Mouse (Mus musculus): ENCODE results near the gene B830017H08Rik. TPM values are rescaled to one million over a fixed set of nuclear protein-coding genes. Genes with fewer than 3 reads are reported as not detected.

Gene B830017H08Rik
- polyA plus RNA-seq, 1 experiment: not detected

- no peak for TF ChIP-seq POLR2A (IDR thresholded peaks at IDR 0.05; ENCODE audit: low read depth, low read length)
- no peak for TF ChIP-seq CTCF (IDR thresholded peaks at IDR 0.05; ENCODE audit: extremely low read depth, insufficient read depth, insufficient read length, insufficient replicate concordance)
- Histone ChIP-seq H3K4me1 (ENCODE audit: control insufficient read depth, insufficient read depth, insufficient read length) (no peaks in the 10 kb centered on the region), H3K4me3 (ENCODE audit: extremely low read depth, insufficient read depth, insufficient read length) (no peak overlapping the region), H3K36me3 (ENCODE audit: control insufficient read depth, insufficient read depth, low read length) (peaks cover 14% of the 10 kb centered on the region), H3K27ac (ENCODE audit: insufficient read depth, low read length) (no peak overlapping the region), H3K27me3 (ENCODE audit: control insufficient read depth, insufficient read depth, low read length) (no peaks in the 10 kb centered on the region)
- DNase-seq (ENCODE audit: low read depth in 1 of 2, low spot score in 2 of 2): no peak
- 91% methylated on average over 6 of the region's 6 CpGs for WGBS
These were observed 16.6 kb downstream of the B830017H08Rik start for GRCm38 (mm10) chr16:17849486-17849885.

GRCm38 (mm10) chr16:17851331-17851730 is 18.4 kb downstream of the B830017H08Rik start:
- DNase-seq (ENCODE audit: low read depth in 1 of 2, low spot score in 2 of 2): no peak
- 97% methylated on average over 5 of the region's 5 CpGs for WGBS
- TF ChIP-seq POLR2A (IDR thresholded peaks at IDR 0.05; ENCODE audit: low read depth, low read length) (no peak), CTCF (IDR thresholded peaks at IDR 0.05; ENCODE audit: extremely low read depth, insufficient read depth, insufficient read length, insufficient replicate concordance) (no peak)
- no peaks in the 10 kb centered on the region for H3K4me1 ChIP-seq (ENCODE audit: control insufficient read depth, insufficient read depth, insufficient read length)
- H3K27me3 ChIP-seq (ENCODE audit: control insufficient read depth, insufficient read depth, low read length): no peaks in the 10 kb centered on the region
- H3K27ac ChIP-seq (ENCODE audit: insufficient read depth, low read length): no peak overlapping the region
- H3K36me3 ChIP-seq (ENCODE audit: control insufficient read depth, insufficient read depth, low read length): peaks cover 17% of the 10 kb centered on the region
- H3K4me3 ChIP-seq (ENCODE audit: extremely low read depth, insufficient read depth, insufficient read length): no peak overlapping the region

- no peak for TF ChIP-seq POLR2A (IDR thresholded peaks at IDR 0.05; ENCODE audit: low read depth, low read length)
- no peak for TF ChIP-seq CTCF (IDR thresholded peaks at IDR 0.05; ENCODE audit: extremely low read depth, insufficient read depth, insufficient read length, insufficient replicate concordance)
- Histone ChIP-seq H3K4me1 (ENCODE audit: control insufficient read depth, insufficient read depth, insufficient read length) (no peaks in the 10 kb centered on the region), H3K4me3 (ENCODE audit: extremely low read depth, insufficient read depth, insufficient read length) (no peak overlapping the region), H3K27ac (ENCODE audit: insufficient read depth, low read length) (no peak overlapping the region), H3K36me3 (ENCODE audit: control insufficient read depth, insufficient read depth, low read length) (peaks cover 19% of the 10 kb centered on the region), H3K27me3 (ENCODE audit: control insufficient read depth, insufficient read depth, low read length) (no peaks in the 10 kb centered on the region)
- WGBS: 94% methylated on average over 1 of the region's 1 CpGs
- DNase-seq (ENCODE audit: low read depth in 1 of 2, low spot score in 2 of 2): no peak
These were observed 18.9 kb downstream of the B830017H08Rik start for GRCm38 (mm10) chr16:17851860-17852259.

- H3K36me3 ChIP-seq (ENCODE audit: control insufficient read depth, insufficient read depth, low read length): peaks cover 33% of the 10 kb centered on the region
- no peak overlapping the region for H3K27ac ChIP-seq (ENCODE audit: insufficient read depth, low read length)
- DNase-seq (ENCODE audit: low read depth in 1 of 2, low spot score in 2 of 2): no peak
- TF ChIP-seq CTCF (IDR thresholded peaks at IDR 0.05; ENCODE audit: extremely low read depth, insufficient read depth, insufficient read length, insufficient replicate concordance) (no peak), POLR2A (IDR thresholded peaks at IDR 0.05; ENCODE audit: low read depth, low read length) (no peak)
- 89% methylated on average over 2 of the region's 2 CpGs for WGBS
- H3K4me3 ChIP-seq (ENCODE audit: extremely low read depth, insufficient read depth, insufficient read length): no peak overlapping the region
- H3K27me3 ChIP-seq (ENCODE audit: control insufficient read depth, insufficient read depth, low read length): no peaks in the 10 kb centered on the region
- H3K4me1 ChIP-seq (ENCODE audit: control insufficient read depth, insufficient read depth, insufficient read length): no peaks in the 10 kb centered on the region
These were observed 20.3 kb downstream of the B830017H08Rik start for GRCm38 (mm10) chr16:17853263-17853662.

GRCm38 (mm10) chr16:17857157-17857556 is 24.2 kb downstream of the B830017H08Rik start:
- no peak overlapping the region for H3K4me3 ChIP-seq (ENCODE audit: extremely low read depth, insufficient read depth, insufficient read length)
- H3K36me3 ChIP-seq (ENCODE audit: control insufficient read depth, insufficient read depth, low read length): peaks cover 38% of the 10 kb centered on the region
- DNase-seq (ENCODE audit: low read depth in 1 of 2, low spot score in 2 of 2): no peak
- no peaks in the 10 kb centered on the region for H3K4me1 ChIP-seq (ENCODE audit: control insufficient read depth, insufficient read depth, insufficient read length)
- 94% methylated on average over 7 of the region's 7 CpGs for WGBS
- TF ChIP-seq POLR2A (IDR thresholded peaks at IDR 0.05; ENCODE audit: low read depth, low read length): no peak
- H3K27me3 ChIP-seq (ENCODE audit: control insufficient read depth, insufficient read depth, low read length): no peaks in the 10 kb centered on the region
- H3K27ac ChIP-seq (ENCODE audit: insufficient read depth, low read length): no peak overlapping the region

- Histone ChIP-seq H3K4me1 (ENCODE audit: control insufficient read depth, insufficient read depth, insufficient read length) (no peaks in the 10 kb centered on the region), H3K27ac (ENCODE audit: insufficient read depth, low read length) (no peak overlapping the region), H3K4me3 (ENCODE audit: extremely low read depth, insufficient read depth, insufficient read length) (no peak overlapping the region), H3K36me3 (ENCODE audit: control insufficient read depth, insufficient read depth, low read length) (peaks cover 38% of the 10 kb centered on the region), H3K27me3 (ENCODE audit: control insufficient read depth, insufficient read depth, low read length) (no peaks in the 10 kb centered on the region)
- no peak for TF ChIP-seq POLR2A (IDR thresholded peaks at IDR 0.05; ENCODE audit: low read depth, low read length)
- TF ChIP-seq CTCF (IDR thresholded peaks at IDR 0.05; ENCODE audit: extremely low read depth, insufficient read depth, insufficient read length, insufficient replicate concordance): no peak
- DNase-seq (ENCODE audit: low read depth in 1 of 2, low spot score in 2 of 2): no peak
These were observed 25.7 kb downstream of the B830017H08Rik start for GRCm38 (mm10) chr16:17858592-17858991.

- DNase-seq (ENCODE audit: low read depth in 1 of 2, low spot score in 2 of 2): no peak
- H3K27me3 ChIP-seq (ENCODE audit: control insufficient read depth, insufficient read depth, low read length): no peaks in the 10 kb centered on the region
- peaks cover 4% of the 10 kb centered on the region; the same call in 1 of the 2 replicates for H3K36me3 ChIP-seq (ENCODE audit: control insufficient read depth, insufficient read depth, low read length)
- WGBS: 30% methylated on average over 2 of the region's 2 CpGs
- no peaks in the 10 kb centered on the region for H3K4me1 ChIP-seq (ENCODE audit: control insufficient read depth, insufficient read depth, insufficient read length)
- no peak overlapping the region for H3K4me3 ChIP-seq (ENCODE audit: extremely low read depth, insufficient read depth, insufficient read length)
- TF ChIP-seq CTCF (IDR thresholded peaks at IDR 0.05; ENCODE audit: extremely low read depth, insufficient read depth, insufficient read length, insufficient replicate concordance) (no peak), POLR2A (IDR thresholded peaks at IDR 0.05; ENCODE audit: low read depth, low read length) (no peak)
- H3K27ac ChIP-seq (ENCODE audit: insufficient read depth, low read length): no peak overlapping the region
These were observed 32.4 kb downstream of the B830017H08Rik start for GRCm38 (mm10) chr16:17865293-17865692.

Measured in spleen, adult 2 months (tissue).